Mouse (Mus musculus) forebrain, postnatal 0 days (tissue): Measurements from ENCODE around the gene Gm1673. TPM values are rescaled to one million over a fixed set of nuclear protein-coding genes. Genes with fewer than 3 reads are reported as not detected.
"Not testable (repeated sequence)": the region's sequence is repeated elsewhere in the genome, so short reads cannot be mapped to it uniquely, and the experiment has no call there.

Experiments used
- ATAC-seq: fragments of 200-750 bp; cut with Nextera tagmentation; 2 replicates; pipeline ENCODE4 v1.8.0; 2017; ENCODE audit warnings: mild to moderate bottlenecking, moderate library complexity
- DNase-seq: peaks from one replicate; pipeline ENCODE4 v3.0.0-alpha.2; 2015
- H3K27ac ChIP-seq: fragments of 300-500 bp; sonication (generic); 2 replicates; pipeline ENCODE4 v1.5.1; 2014; ENCODE audit warnings: low read depth, mild to moderate bottlenecking, antibody characterized with exemption, low read length, moderate library complexity, mixed read lengths
- H3K27me3 ChIP-seq: fragments of 300-500 bp; sonication (generic); 2 replicates; pipeline ENCODE4 v1.6.1; 2014; ENCODE audit warnings: mild to moderate bottlenecking, low read length, mixed read lengths; ENCODE audit not compliant: insufficient read depth
- H3K36me3 ChIP-seq: fragments of 300-500 bp; sonication (generic); 2 replicates; pipeline ENCODE4 v1.6.1; 2014; ENCODE audit warnings: mild to moderate bottlenecking, moderate library complexity; ENCODE audit not compliant: insufficient read depth
- H3K4me1 ChIP-seq: fragments of 300-500 bp; sonication (generic); 2 replicates; pipeline ENCODE4 v1.6.1; 2014; ENCODE audit warnings: antibody characterized with exemption; ENCODE audit not compliant: insufficient read depth
- H3K4me2 ChIP-seq: fragments of 300-500 bp; sonication (generic); 2 replicates; pipeline ENCODE4 v1.6.1; 2014; ENCODE audit warnings: low read depth, mild to moderate bottlenecking, moderate library complexity
- H3K4me3 ChIP-seq: fragments of 300-500 bp; sonication (generic); 2 replicates; pipeline ENCODE4 v1.5.1; 2014; ENCODE audit warnings: low read depth, low read length, mixed read lengths
- H3K9ac ChIP-seq: fragments of 300-500 bp; sonication (generic); 2 replicates; pipeline ENCODE4 v1.6.1; 2014; ENCODE audit warnings: mild to moderate bottlenecking
- H3K9me3 ChIP-seq: fragments of 300-500 bp; sonication (generic); 2 replicates; pipeline ENCODE4 v1.6.1; 2016; ENCODE audit warnings: low read length
- CTCF ChIP-seq: sonication (generic); IDR thresholded peaks from 2 replicates; pipeline ENCODE4 v1.5.1; 2016; ENCODE audit warnings: antibody characterized with exemption, control low read depth, low read depth
- WGBS: fragments of 180-500 bp; shearing (Covaris S2); extraction: QIAGEN DNeasy Blood & Tissue Kit; methylation state at CpG from one replicate; pipeline ENCODE4 v1.1.7; 2014; 5-methylcytosine and 5-hydroxymethylcytosine counted together
- polyA plus RNA-seq: library from polyadenylated mRNA; unstranded; fragments of >200 nt; fragmentation: Nextera tagmentation; extraction: Ambion mirVana; gene quantifications from 2 replicates; pipeline ENCODE4 v1.2.1, GENCODE M21; 2015
- total RNA-seq: library from RNA; depleted of rRNA; stranded (reverse); fragments of >200 nt; gene quantifications from 2 replicates; pipeline ENCODE4 v1.2.3, GENCODE M21; 2014

Gm1673 gene
- total and polyA plus RNA-seq, 2 experiments from 2014 or later = 539 to 747 TPM

- Histone ChIP-seq H3K27me3 (no peaks in the 10 kb centered on the region), H3K9me3 (no peaks in the 10 kb centered on the region), H3K36me3 (no peaks in the 10 kb centered on the region), H3K27ac (no peak overlapping the region), H3K4me2 (no peak overlapping the region), H3K9ac (no peak overlapping the region), H3K4me1 (peaks cover 18% of the 10 kb centered on the region), H3K4me3 (no peak overlapping the region)
- WGBS = 80% methylated on average over 3 of the region's 3 CpGs
- DNase-seq (no peak), ATAC-seq (no peak)
- no peak for TF ChIP-seq CTCF
These were observed 44.8 kb upstream of the Gm1673 start for GRCm38 (mm10) chr5:33938448-33938847.

- 91% methylated on average over 16 of the region's 16 CpGs for WGBS
- H3K9me3 ChIP-seq, H3K27ac ChIP-seq, H3K9ac ChIP-seq, H3K36me3 ChIP-seq, H3K4me3 ChIP-seq, H3K4me2 ChIP-seq, ATAC-seq, H3K27me3 ChIP-seq, DNase-seq, H3K4me1 ChIP-seq: not testable (repeated sequence)
- TF ChIP-seq CTCF = peak; percentile 38
These were observed 36.2 kb upstream of the Gm1673 start for GRCm38 (mm10) chr5:33947035-33947434.

- Histone ChIP-seq H3K9me3 (no peaks in the 10 kb centered on the region), H3K27me3 (no peaks in the 10 kb centered on the region), H3K4me3 (no peak overlapping the region), H3K4me1 (no peaks in the 10 kb centered on the region), H3K4me2 (no peak overlapping the region), H3K9ac (no peak overlapping the region), H3K27ac (no peak overlapping the region), H3K36me3 (no peaks in the 10 kb centered on the region; the same call in 1 of the 2 replicates)
- 73% methylated on average over 4 of the region's 4 CpGs for WGBS
- no peak for ATAC-seq
- no peak for TF ChIP-seq CTCF
- DNase-seq = no peak
These were observed 34.9 kb upstream of the Gm1673 start for GRCm38 (mm10) chr5:33948314-33948713.

GRCm38 (mm10) chr5:33953471-33954185 lies 29.6 kb upstream of the Gm1673 start:
- no peaks in the 10 kb centered on the region for H3K27me3 ChIP-seq
- no peak overlapping the region for H3K27ac ChIP-seq
- TF ChIP-seq CTCF = no peak
- no peaks in the 10 kb centered on the region for H3K9me3 ChIP-seq
- ATAC-seq (peak; percentile 29), DNase-seq (peak; percentile 22)
- WGBS = 86% methylated on average over 17 of the region's 17 CpGs
- peak overlapping the region; percentile 31 for H3K4me2 ChIP-seq
- no peaks in the 10 kb centered on the region for H3K36me3 ChIP-seq
- peak overlapping the region; percentile 29 for H3K4me3 ChIP-seq
- H3K4me1 ChIP-seq = no peaks in the 10 kb centered on the region
- peak overlapping the region; percentile 45 for H3K9ac ChIP-seq

- Histone ChIP-seq H3K9ac (peak overlapping the region; percentile 45), H3K4me3 (peak overlapping the region; percentile 29), H3K27ac (0 out of 2 replicates have a peak overlapping the region, but pooled peaks have one; percentile 21), H3K4me2 (peak overlapping the region; percentile 31), H3K4me1 (no peaks in the 10 kb centered on the region), H3K27me3 (no peaks in the 10 kb centered on the region), H3K36me3 (no peaks in the 10 kb centered on the region), H3K9me3 (no peaks in the 10 kb centered on the region)
- DNase-seq (peak; percentile 90), ATAC-seq (peak; percentile 97)
- TF ChIP-seq CTCF = peak; percentile 94
- 23% methylated on average over 10 of the region's 10 CpGs for WGBS
These were observed 28.9 kb upstream of the Gm1673 start for GRCm38 (mm10) chr5:33954354-33954753.

GRCm38 (mm10) chr5:33955868-33956267 lies 27.4 kb upstream of the Gm1673 start:
- ATAC-seq = no peak
- TF ChIP-seq CTCF = no peak

GRCm38 (mm10) chr5:33959382-33959781 lies 23.9 kb upstream of the Gm1673 start:
- no peak for TF ChIP-seq CTCF
- Histone ChIP-seq H3K4me1 (no peaks in the 10 kb centered on the region), H3K9ac (no peak overlapping the region), H3K9me3 (no peaks in the 10 kb centered on the region), H3K36me3 (no peaks in the 10 kb centered on the region), H3K27ac (no peak overlapping the region), H3K4me3 (no peak overlapping the region), H3K27me3 (no peaks in the 10 kb centered on the region), H3K4me2 (no peak overlapping the region)
- WGBS = 78% methylated on average over 4 of the region's 4 CpGs
- DNase-seq = no peak
- ATAC-seq = no peak

More at GRCm38 (mm10) chr5:33955868-33956267, 27.4 kb upstream of the Gm1673 start:
- Histone ChIP-seq H3K4me1 (no peaks in the 10 kb centered on the region), H3K9ac (no peak overlapping the region), H3K36me3 (no peaks in the 10 kb centered on the region), H3K4me3 (no peak overlapping the region), H3K27me3 (no peaks in the 10 kb centered on the region), H3K27ac (no peak overlapping the region), H3K9me3 (no peaks in the 10 kb centered on the region), H3K4me2 (no peak overlapping the region)
- no peak for DNase-seq
- 94% methylated on average over 4 of the region's 4 CpGs for WGBS
